Mouse (Mus musculus) small intestine, adult 10 weeks (tissue): ENCODE results near the gene Foxf2. TPM values are rescaled to one million over a fixed set of nuclear protein-coding genes. Genes with fewer than 3 reads are reported as not detected.

Source experiments
- polyA plus RNA-seq: library from polyadenylated mRNA; stranded (reverse); fragments of 350-450 nt; fragmentation: Illumina TruSeq; extraction: RNeasy Lipid Tissue Mini Kit (QIAGEN cat#74804); gene quantifications from one replicate; pipeline ENCODE4 v1.2.3, GENCODE M21; 2014; ENCODE audit warnings: low replicate concordance

The Foxf2 gene
- 8.5 TPM for polyA plus RNA-seq

GRCm38 (mm10) chr13:31625333-31626101 lies at the start of gene Foxf2:
TSS of gene Foxf2 (plus strand) at chr13:31625816.

Other genes with a start within 250 kb of the Foxf2 start
- gene Foxq1, start 69.7 kb upstream of the Foxf2 start, polyA plus RNA-seq: 9.6 TPM
- gene A530084C06Rik, start 66.5 kb upstream of the Foxf2 start, polyA plus RNA-seq: 0.26 TPM
- gene Foxc1, start 180.8 kb downstream of the Foxf2 start, polyA plus RNA-seq: 0.22 TPM